Mouse (Mus musculus) E14TG2a.4 (cell line): ENCODE data around the gene B4galnt3.

Source experiments
- H3K27me3 ChIP-seq: 2 replicates; pipeline ENCODE4 v1.6.1; 2014; ENCODE audit warnings: low read length, control low read depth; ENCODE audit not compliant: insufficient read depth
- H3K36me3 ChIP-seq: 2 replicates; pipeline ENCODE4 v1.6.1; 2014; ENCODE audit warnings: low read length, control low read depth; ENCODE audit not compliant: insufficient read depth
- H3K4me1 ChIP-seq: replicated peaks from 2 replicates; pipeline ENCODE4 v1.6.1; 2014; ENCODE audit warnings: low read depth, low read length, control low read depth
- H3K4me3 ChIP-seq: replicated peaks from 2 replicates; pipeline ENCODE4 v1.5.1; 2014; ENCODE audit warnings: mild to moderate bottlenecking, low read length
- H3K9me3 ChIP-seq: 2 replicates; pipeline ENCODE4 v1.6.1; 2014; ENCODE audit warnings: low read length, control low read depth
- CTCF ChIP-seq: conservative IDR thresholded peaks from 2 replicates; pipeline ENCODE4 v1.5.1; 2014; ENCODE audit warnings: low read length
- NANOG ChIP-seq: IDR thresholded peaks from 2 replicates; pipeline ENCODE4 v1.6.1; 2014; ENCODE audit warnings: borderline replicate concordance, low read length, mixed read lengths
- POU5F1 ChIP-seq: IDR thresholded peaks from 2 replicates; pipeline ENCODE4 v1.6.1; 2014; ENCODE audit warnings: low read length, borderline replicate concordance

The B4galnt3 gene

DNA sequence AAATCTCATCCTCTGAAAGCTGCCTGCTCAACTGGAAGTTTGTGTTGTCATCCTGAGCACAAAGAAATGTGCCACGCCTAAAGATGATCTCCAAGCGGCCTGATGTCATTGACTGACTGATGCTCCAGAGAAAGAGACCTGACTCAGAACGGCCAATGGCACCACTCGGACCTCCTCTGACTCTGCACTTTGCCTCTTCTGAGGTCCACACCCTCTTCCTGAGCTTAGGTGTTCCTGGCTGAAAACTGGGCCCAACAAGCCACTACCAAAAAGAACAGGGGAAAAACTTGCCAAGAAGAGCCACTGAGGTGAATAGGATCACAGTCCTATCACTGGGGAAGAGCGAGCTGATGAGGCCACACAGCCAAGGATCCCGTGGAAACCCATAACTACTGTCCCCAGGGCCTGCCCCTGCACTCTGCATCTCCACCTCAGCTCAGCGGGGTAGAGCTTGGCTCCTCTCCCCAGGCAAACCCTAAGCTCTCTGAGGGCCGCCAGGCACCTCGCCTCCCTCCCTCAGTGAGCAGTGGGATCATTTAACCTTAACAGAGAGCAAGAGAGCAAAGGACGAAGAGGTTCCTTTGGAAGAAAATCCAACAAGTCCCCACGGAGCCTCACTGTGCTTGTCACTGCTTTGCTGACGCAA lies 31.4 kb downstream of the B4galnt3 start:
- no peak for TF ChIP-seq CTCF
- no peak for TF ChIP-seq NANOG
- no peak for TF ChIP-seq POU5F1
- no peaks in the 10 kb centered on the region for H3K9me3 ChIP-seq
- peaks cover 36% of the 10 kb centered on the region for H3K36me3 ChIP-seq
- H3K27me3 ChIP-seq: no peaks in the 10 kb centered on the region
- peak overlapping the region; percentile 6; the same call in 1 of the 2 replicates for H3K4me3 ChIP-seq
- peaks cover 81% of the 10 kb centered on the region for H3K4me1 ChIP-seq

DNA sequence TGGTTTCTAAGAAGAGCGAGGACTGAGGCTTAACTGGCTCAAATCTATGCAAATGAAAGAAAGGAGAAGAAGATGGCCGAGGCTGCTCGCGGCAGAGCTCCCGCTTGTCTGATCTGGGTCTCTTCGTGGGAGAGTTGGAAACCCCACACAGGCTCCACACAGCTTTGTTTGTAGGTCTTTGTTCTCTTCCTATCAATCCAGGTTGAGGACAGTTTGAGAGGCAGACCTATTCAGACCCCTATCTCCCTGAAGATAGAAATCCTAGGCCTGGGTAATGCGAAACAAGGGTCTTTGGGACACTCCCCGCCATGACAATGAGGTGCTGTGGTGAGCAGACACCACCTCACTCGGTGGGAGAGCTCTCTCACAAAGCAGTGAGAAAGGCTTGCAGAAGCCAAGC lies 34.9 kb downstream of the B4galnt3 start:
- Histone ChIP-seq H3K4me1 (peaks cover 96% of the 10 kb centered on the region), H3K27me3 (no peaks in the 10 kb centered on the region), H3K4me3 (peak overlapping the region; percentile 35; the same call in 1 of the 2 replicates), H3K36me3 (peaks cover 20% of the 10 kb centered on the region), H3K9me3 (no peaks in the 10 kb centered on the region)
- no peak for TF ChIP-seq POU5F1
- TF ChIP-seq CTCF: no peak
- TF ChIP-seq NANOG: no peak

- no peaks in the 10 kb centered on the region for H3K27me3 ChIP-seq
- H3K36me3 ChIP-seq: peaks cover 31% of the 10 kb centered on the region
- H3K4me1 ChIP-seq: peaks cover 67% of the 10 kb centered on the region
- TF ChIP-seq NANOG (no peak), CTCF (no peak)
- no peaks in the 10 kb centered on the region for H3K9me3 ChIP-seq
- H3K4me3 ChIP-seq: no peak overlapping the region
These were observed 37.9 kb downstream of the B4galnt3 start for GRCm38 (mm10) chr6:120256431-120256935.

DNA sequence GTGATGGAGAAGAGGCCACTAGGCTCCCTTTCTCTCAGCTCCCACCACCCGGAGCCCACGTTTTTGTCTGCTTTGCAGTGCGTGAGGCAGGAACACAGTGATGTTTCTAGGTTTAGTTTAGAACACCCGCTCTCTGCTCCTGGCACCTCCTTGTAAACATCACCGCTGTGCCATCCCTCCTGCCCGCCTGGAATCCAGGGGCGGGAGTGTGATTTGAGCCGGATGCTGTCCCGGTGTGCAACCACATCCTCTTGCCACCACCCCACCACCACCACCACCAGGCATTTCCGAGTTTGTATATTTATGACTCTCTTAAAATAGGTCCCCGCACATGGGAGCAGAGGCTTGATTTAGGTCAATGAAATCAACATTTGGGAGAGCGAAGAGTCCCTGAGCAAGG lies 38.7 kb downstream of the B4galnt3 start:
- no peak overlapping the region for H3K4me3 ChIP-seq
- TF ChIP-seq NANOG (no peak), POU5F1 (no peak), CTCF (no peak)
- H3K27me3 ChIP-seq: no peaks in the 10 kb centered on the region
- H3K4me1 ChIP-seq: peaks cover 60% of the 10 kb centered on the region
- H3K36me3 ChIP-seq: peaks cover 31% of the 10 kb centered on the region
- H3K9me3 ChIP-seq: no peaks in the 10 kb centered on the region

- H3K36me3 ChIP-seq: peaks cover 31% of the 10 kb centered on the region
- peaks cover 55% of the 10 kb centered on the region for H3K4me1 ChIP-seq
- H3K4me3 ChIP-seq: no peak overlapping the region
- H3K9me3 ChIP-seq: no peaks in the 10 kb centered on the region
- H3K27me3 ChIP-seq: no peaks in the 10 kb centered on the region
- no peak for TF ChIP-seq POU5F1
- no peak for TF ChIP-seq CTCF
- no peak for TF ChIP-seq NANOG
These were observed 39.2 kb downstream of the B4galnt3 start for GRCm38 (mm10) chr6:120255144-120255543.

DNA sequence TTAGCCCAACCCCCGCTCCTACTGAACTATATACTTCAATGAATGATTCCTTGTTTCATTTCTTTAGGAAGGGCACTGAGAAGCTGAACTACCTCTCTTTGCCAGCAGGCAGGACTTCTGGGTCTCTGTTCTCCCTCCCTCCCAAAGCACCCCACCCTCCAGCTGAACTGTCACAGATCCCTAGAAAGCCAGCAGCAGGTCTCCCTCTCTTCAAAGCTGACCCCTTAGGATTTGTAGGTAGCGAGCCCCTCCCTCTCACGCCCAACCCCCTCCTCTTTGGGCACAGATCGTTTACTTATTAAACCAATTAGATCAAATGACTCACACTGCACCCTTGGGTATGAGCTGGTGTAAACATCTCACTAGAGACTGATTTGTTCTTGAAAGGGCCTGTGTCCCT lies 39.7 kb downstream of the B4galnt3 start:
- no peak for TF ChIP-seq POU5F1
- TF ChIP-seq NANOG: no peak
- TF ChIP-seq CTCF: no peak
- peaks cover 35% of the 10 kb centered on the region for H3K36me3 ChIP-seq
- no peaks in the 10 kb centered on the region for H3K27me3 ChIP-seq
- H3K4me1 ChIP-seq: peaks cover 55% of the 10 kb centered on the region
- no peak overlapping the region for H3K4me3 ChIP-seq
- no peaks in the 10 kb centered on the region for H3K9me3 ChIP-seq

DNA sequence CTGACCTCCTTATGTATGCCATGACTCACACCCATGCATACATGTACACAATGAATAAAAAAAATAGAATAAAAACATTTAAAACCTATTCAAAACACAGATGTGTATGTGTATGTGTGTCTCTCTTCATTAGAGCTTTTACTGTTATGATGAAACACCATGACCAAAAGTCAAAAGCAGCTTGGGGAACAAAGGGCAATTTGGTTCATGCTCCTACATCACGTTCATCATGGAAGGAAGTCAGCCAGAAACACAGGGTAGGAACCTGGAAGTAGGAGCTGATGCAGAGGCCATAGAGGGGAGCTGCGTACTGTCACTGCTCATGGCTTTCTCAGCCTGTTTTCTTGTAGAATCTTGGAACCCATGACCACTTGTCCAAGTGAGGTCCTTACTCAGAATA lies 41.6 kb downstream of the B4galnt3 start:
- no peaks in the 10 kb centered on the region for H3K9me3 ChIP-seq
- H3K4me1 ChIP-seq: peaks cover 41% of the 10 kb centered on the region

DNA sequence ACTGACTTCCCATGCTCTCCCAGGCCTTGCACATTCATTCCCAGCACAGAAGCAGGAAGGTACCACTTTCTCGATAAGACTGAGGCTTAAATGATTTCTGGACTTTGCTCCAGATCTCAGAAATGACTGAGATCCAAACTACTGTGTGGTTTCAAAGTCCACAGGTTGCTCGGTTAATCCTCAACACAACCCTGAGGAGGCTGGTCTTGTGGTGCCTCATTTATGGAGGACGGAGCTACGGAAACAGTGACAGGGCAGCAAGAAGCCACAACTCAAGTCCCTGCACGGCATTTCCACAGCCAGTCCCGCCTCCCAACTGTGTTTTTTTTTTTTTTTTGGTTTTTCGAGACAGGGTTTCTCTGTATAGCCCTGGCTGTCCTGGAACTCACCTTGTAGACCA lies 43.3 kb downstream of the B4galnt3 start:
- H3K36me3 ChIP-seq: peaks cover 21% of the 10 kb centered on the region

More for the DNA sequence above, 41.6 kb downstream of the B4galnt3 start:
- TF ChIP-seq POU5F1 (no peak), CTCF (no peak), NANOG (no peak)
- no peak overlapping the region for H3K4me3 ChIP-seq
- no peaks in the 10 kb centered on the region for H3K27me3 ChIP-seq
- H3K36me3 ChIP-seq: peaks cover 26% of the 10 kb centered on the region

More for the DNA sequence above, 43.3 kb downstream of the B4galnt3 start:
- peaks cover 26% of the 10 kb centered on the region for H3K4me1 ChIP-seq
- no peaks in the 10 kb centered on the region for H3K9me3 ChIP-seq
- no peak overlapping the region for H3K4me3 ChIP-seq
- TF ChIP-seq NANOG: no peak
- TF ChIP-seq CTCF: no peak
- no peak for TF ChIP-seq POU5F1
- no peaks in the 10 kb centered on the region for H3K27me3 ChIP-seq
